Mouse (Mus musculus) skeletal muscle tissue, adult 2 months (tissue): ENCODE measurements around the gene Cox7b2.
"Not testable (repeated sequence)": the region's sequence is repeated elsewhere in the genome, so short reads cannot be mapped to it uniquely, and the experiment has no call there.

Source experiments
- DNase-seq: peaks from one replicate; pipeline ENCODE4 v3.0.0-alpha.2; 2012; ENCODE audit warnings: low read depth, low spot score

Cox7b2 gene

GRCm38 (mm10) chr5:71548079-71548478 is at the start of gene Cox7b2:
Gene Cox7b2 (minus strand): TSS chr5:71548205.
- DNase-seq: no peak

GRCm38 (mm10) chr5:71595321-71595720 is 47.3 kb upstream of the Cox7b2 start:
- no peak for DNase-seq

GRCm38 (mm10) chr5:71593745-71594255 is 45.8 kb upstream of the Cox7b2 start:
- no peak for DNase-seq

GRCm38 (mm10) chr5:71571646-71572237 is 23.7 kb upstream of the Cox7b2 start:
- DNase-seq: no peak

- DNase-seq: no peak
These were observed 2.5 kb downstream of the Cox7b2 start for GRCm38 (mm10) chr5:71545554-71545953.

GRCm38 (mm10) chr5:71525486-71525885 is 22.5 kb downstream of the Cox7b2 start:
- not testable (repeated sequence) for DNase-seq

- no peak for DNase-seq
These were observed 45.8 kb downstream of the Cox7b2 start for GRCm38 (mm10) chr5:71502058-71502678.

- DNase-seq: no peak
These were observed 52.4 kb downstream of the Cox7b2 start for GRCm38 (mm10) chr5:71495621-71496020.

GRCm38 (mm10) chr5:71456957-71457356 is 91.0 kb downstream of the Cox7b2 start:
- DNase-seq: no peak

- DNase-seq: no peak
These were observed 107.8 kb downstream of the Cox7b2 start for GRCm38 (mm10) chr5:71440174-71440573.
